Mouse (Mus musculus) liver, embryonic 12.5 days (tissue): ENCODE measurements around the gene Tsc22d4. TPM values are rescaled to one million over a fixed set of nuclear protein-coding genes. Genes with fewer than 3 reads are reported as not detected.
A peak's percentile ranks its signal among the peaks of the same experiment; 100 is the strongest.

Experiments used
- ATAC-seq: fragments of 200-750 bp; cut with Nextera tagmentation; 2 replicates; pipeline ENCODE4 v1.8.0; 2017; ENCODE audit warnings: moderate number of reproducible peaks, mild to moderate bottlenecking, moderate library complexity
- H3K27ac ChIP-seq: fragments of 300-500 bp; sonication (generic); 2 replicates; pipeline ENCODE4 v1.5.1; 2016; ENCODE audit warnings: mild to moderate bottlenecking
- H3K27me3 ChIP-seq: fragments of 300-500 bp; sonication (generic); replicated peaks from 2 replicates; pipeline ENCODE4 v1.6.1; 2016; ENCODE audit warnings: mild to moderate bottlenecking, moderate library complexity
- H3K36me3 ChIP-seq: fragments of 300-500 bp; sonication (generic); 2 replicates; pipeline ENCODE4 v1.6.1; 2016; ENCODE audit warnings: mild to moderate bottlenecking, moderate library complexity
- H3K4me1 ChIP-seq: fragments of 300-500 bp; sonication (generic); 2 replicates; pipeline ENCODE4 v1.6.1; 2016
- H3K4me2 ChIP-seq: fragments of 300-500 bp; sonication (generic); 2 replicates; pipeline ENCODE4 v1.6.1; 2016; ENCODE audit warnings: mild to moderate bottlenecking, moderate library complexity
- H3K4me3 ChIP-seq: fragments of 300-500 bp; sonication (generic); 2 replicates; pipeline ENCODE4 v1.5.1; 2016; ENCODE audit warnings: mild to moderate bottlenecking, moderate library complexity
- H3K9ac ChIP-seq: fragments of 300-500 bp; sonication (generic); 2 replicates; pipeline ENCODE4 v1.6.1; 2016; ENCODE audit warnings: mild to moderate bottlenecking, moderate library complexity
- H3K9me3 ChIP-seq: fragments of 300-500 bp; sonication (generic); replicated peaks from 2 replicates; pipeline ENCODE4 v1.6.1; 2016; ENCODE audit warnings: mild to moderate bottlenecking, moderate library complexity
- WGBS: fragments of 180-500 bp; shearing (Covaris S2); methylation state at CpG from one replicate; pipeline ENCODE4 v1.1.7; 2016; ENCODE audit not compliant: insufficient replicate concordance; 5-methylcytosine and 5-hydroxymethylcytosine counted together
- polyA plus RNA-seq: library from polyadenylated mRNA; unstranded; fragments of >200 nt; fragmentation: Nextera tagmentation; extraction: Ambion mirVana; gene quantifications from 2 replicates; pipeline ENCODE4 v1.2.1, GENCODE M21; 2016

Gene Tsc22d4
- polyA plus RNA-seq, 1 experiment from 2014 or later: 99.2 TPM

- Histone ChIP-seq H3K27me3 (peaks cover 4% of the 10 kb centered on the region; the same call in 1 of the 2 replicates), H3K4me3 (peak overlapping the region; percentile 76), H3K9me3 (no peaks in the 10 kb centered on the region), H3K4me1 (peaks cover 49% of the 10 kb centered on the region), H3K4me2 (peak overlapping the region; percentile 98), H3K9ac (peak overlapping the region; percentile 91), H3K36me3 (peaks cover 38% of the 10 kb centered on the region), H3K27ac (peak overlapping the region; percentile 99)
- ATAC-seq: peak; percentile 86
- WGBS: under 1% methylated on average over 78 of the region's 79 CpGs
These were observed 40.8 kb downstream of the Tsc22d4 start for GRCm38 (mm10) chr5:137786109-137786942.

- H3K9ac ChIP-seq: peak within 1 kb of the TSS; percentile 91
- peak within 1 kb of the TSS; percentile 76 for H3K4me3 ChIP-seq
- peaks cover 39% of the 10 kb centered on the region for H3K4me1 ChIP-seq
- WGBS: 1% methylated on average over 48 of the region's 48 CpGs
- H3K36me3 ChIP-seq: peaks cover 28% of the 10 kb centered on the region
- H3K9me3 ChIP-seq: no peaks in the 10 kb centered on the region
- peak; percentile 74 for ATAC-seq
- peak within 1 kb of the TSS; percentile 98 for H3K4me2 ChIP-seq
- H3K27ac ChIP-seq: peak within 1 kb of the TSS; percentile 99
- H3K27me3 ChIP-seq: peaks cover 4% of the 10 kb centered on the region; the same call in 1 of the 2 replicates
These were observed 41.8 kb downstream of the Tsc22d4 start, which contains the start of the genes Mepce and Zcwpw1 for GRCm38 (mm10) chr5:137787151-137787928. Gene Mepce (minus strand): TSS chr5:137787655. Gene Zcwpw1 (plus strand): TSS chr5:137787798.

- WGBS: 62% methylated on average over 24 of the region's 24 CpGs
- no peak overlapping the region for H3K9ac ChIP-seq
- ATAC-seq: no peak
- H3K36me3 ChIP-seq: peaks cover 20% of the 10 kb centered on the region
- H3K4me2 ChIP-seq: peak overlapping the region; percentile 98
- H3K27ac ChIP-seq: no peak overlapping the region
- peak overlapping the region; percentile 76; the same call in 1 of the 2 replicates for H3K4me3 ChIP-seq
- peaks cover 4% of the 10 kb centered on the region; the same call in 1 of the 2 replicates for H3K27me3 ChIP-seq
- peaks cover 30% of the 10 kb centered on the region for H3K4me1 ChIP-seq
- no peaks in the 10 kb centered on the region for H3K9me3 ChIP-seq
These were observed 42.6 kb downstream of the Tsc22d4 start for GRCm38 (mm10) chr5:137788171-137788570.

- Histone ChIP-seq H3K27me3 (peaks cover 4% of the 10 kb centered on the region; the same call in 1 of the 2 replicates), H3K4me1 (peaks cover 22% of the 10 kb centered on the region), H3K9ac (no peak overlapping the region), H3K27ac (no peak overlapping the region), H3K9me3 (no peaks in the 10 kb centered on the region), H3K36me3 (peaks cover 11% of the 10 kb centered on the region), H3K4me2 (no peak overlapping the region), H3K4me3 (no peak overlapping the region)
- 84% methylated on average over 2 of the region's 2 CpGs for whole genome bisulfite sequencing
- no peak for ATAC-seq
These were observed 43.5 kb downstream of the Tsc22d4 start for GRCm38 (mm10) chr5:137788946-137789531.

- H3K27ac ChIP-seq: no peak overlapping the region
- H3K9me3 ChIP-seq: no peaks in the 10 kb centered on the region
- H3K36me3 ChIP-seq: no peaks in the 10 kb centered on the region
These were observed 46.0 kb downstream of the Tsc22d4 start for GRCm38 (mm10) chr5:137791553-137791952.

GRCm38 (mm10) chr5:137796606-137797005 lies 51.1 kb downstream of the Tsc22d4 start:
- Histone ChIP-seq H3K27ac (no peak overlapping the region), H3K4me3 (no peak overlapping the region), H3K4me2 (no peak overlapping the region), H3K9me3 (no peaks in the 10 kb centered on the region), H3K4me1 (no peaks in the 10 kb centered on the region), H3K36me3 (no peaks in the 10 kb centered on the region), H3K27me3 (no peaks in the 10 kb centered on the region), H3K9ac (no peak overlapping the region)
- 65% methylated on average over 3 of the region's 3 CpGs for WGBS
- ATAC-seq: no peak

More at GRCm38 (mm10) chr5:137791553-137791952, 46.0 kb downstream of the Tsc22d4 start:
- no peak for ATAC-seq
- H3K9ac ChIP-seq: no peak overlapping the region
- no peak overlapping the region for H3K4me2 ChIP-seq
- H3K4me3 ChIP-seq: no peak overlapping the region
- H3K4me1 ChIP-seq: peaks cover 8% of the 10 kb centered on the region
- peaks cover 4% of the 10 kb centered on the region; the same call in 1 of the 2 replicates for H3K27me3 ChIP-seq

- Histone ChIP-seq H3K36me3 (no peaks in the 10 kb centered on the region), H3K9ac (no peak overlapping the region), H3K4me1 (no peaks in the 10 kb centered on the region), H3K4me3 (no peak overlapping the region), H3K9me3 (no peaks in the 10 kb centered on the region), H3K4me2 (no peak overlapping the region), H3K27me3 (no peaks in the 10 kb centered on the region), H3K27ac (no peak overlapping the region)
- ATAC-seq: no peak
- WGBS: 40% methylated on average over 3 of the region's 3 CpGs
These were observed 55.4 kb downstream of the Tsc22d4 start for GRCm38 (mm10) chr5:137800917-137801316.

GRCm38 (mm10) chr5:137806158-137806557 lies 60.6 kb downstream of the Tsc22d4 start:
- Histone ChIP-seq H3K27me3 (no peaks in the 10 kb centered on the region), H3K4me2 (no peak overlapping the region), H3K36me3 (no peaks in the 10 kb centered on the region), H3K4me1 (no peaks in the 10 kb centered on the region), H3K27ac (no peak overlapping the region), H3K4me3 (no peak overlapping the region), H3K9ac (no peak overlapping the region), H3K9me3 (no peaks in the 10 kb centered on the region)
- no peak for ATAC-seq
- 50% methylated on average over 1 of the region's 1 CpGs for WGBS

- 75% methylated on average over 5 of the region's 5 CpGs for WGBS
These were observed 62.8 kb downstream of the Tsc22d4 start for GRCm38 (mm10) chr5:137808316-137808715.

GRCm38 (mm10) chr5:137817466-137818222 lies 72.1 kb downstream of the Tsc22d4 start:
- Histone ChIP-seq H3K27ac (no peak overlapping the region), H3K9me3 (no peaks in the 10 kb centered on the region), H3K27me3 (no peaks in the 10 kb centered on the region), H3K4me1 (no peaks in the 10 kb centered on the region), H3K9ac (no peak overlapping the region), H3K4me2 (no peak overlapping the region), H3K36me3 (no peaks in the 10 kb centered on the region), H3K4me3 (no peak overlapping the region)
- ATAC-seq: no peak
- WGBS: 36% methylated on average over 4 of the region's 4 CpGs

More at GRCm38 (mm10) chr5:137808316-137808715, 62.8 kb downstream of the Tsc22d4 start:
- H3K4me2 ChIP-seq: no peak overlapping the region
- no peak overlapping the region for H3K9ac ChIP-seq
- no peaks in the 10 kb centered on the region for H3K9me3 ChIP-seq
- no peaks in the 10 kb centered on the region for H3K36me3 ChIP-seq
- H3K27me3 ChIP-seq: no peaks in the 10 kb centered on the region
- H3K4me3 ChIP-seq: no peak overlapping the region
- ATAC-seq: no peak
- H3K4me1 ChIP-seq: no peaks in the 10 kb centered on the region
- no peak overlapping the region for H3K27ac ChIP-seq
